Mouse (Mus musculus): ENCODE measurements around the gene Noc3l. TPM values are rescaled to one million over a fixed set of nuclear protein-coding genes. Genes with fewer than 3 reads are reported as not detected.

Gene Noc3l
- 8.1 and 8.3 TPM in 2 replicates for polyA plus RNA-seq (2016; fragmentation: Nextera tagmentation; extraction: Ambion mirVana)

- H3K9me3 ChIP-seq (replicated peaks) = no peaks in the 10 kb centered on the region
- peak within 1 kb of the TSS; percentile 98 for H3K27ac ChIP-seq
- peak within 1 kb of the TSS; percentile 87 for H3K9ac ChIP-seq
- WGBS (ENCODE audit: insufficient replicate concordance) = under 1% methylated on average over 38 of the region's 38 CpGs
- peak; percentile 87 for ATAC-seq
- H3K4me2 ChIP-seq = peak within 1 kb of the TSS; percentile 94
- peaks cover 42% of the 10 kb centered on the region for H3K4me1 ChIP-seq
- peak within 1 kb of the TSS; percentile 91 for H3K4me3 ChIP-seq
- peaks cover 35% of the 10 kb centered on the region for H3K36me3 ChIP-seq
- H3K27me3 ChIP-seq (replicated peaks) = no peaks in the 10 kb centered on the region
Measured at GRCm38 (mm10) chr19:38818766-38819426, at the start of gene Noc3l. TSS of gene Noc3l (minus strand) at chr19:38819237.

DNA sequence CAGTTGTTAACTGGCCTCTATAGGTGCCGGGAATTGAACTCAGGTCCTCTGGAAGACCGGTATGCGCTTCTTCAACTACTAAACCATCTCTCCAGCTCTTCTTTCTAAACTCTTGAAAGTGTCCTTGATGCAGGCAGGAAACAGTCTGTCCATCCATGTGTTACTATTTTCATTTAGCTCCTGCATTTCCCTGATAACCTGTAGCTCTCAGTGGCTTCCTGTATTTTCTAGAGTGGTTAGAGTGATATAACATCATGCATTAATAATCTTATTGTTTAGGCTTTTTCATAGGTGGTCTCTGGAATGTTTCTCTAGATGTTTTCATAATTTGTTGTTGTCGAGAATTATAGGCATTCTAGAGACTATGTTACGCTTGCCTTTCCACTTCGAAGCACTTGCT lies 43.5 kb upstream of the Noc3l start:
- H3K9ac ChIP-seq = no peak overlapping the region
- H3K4me2 ChIP-seq = no peak overlapping the region
- no peak overlapping the region for H3K4me3 ChIP-seq
- peaks cover 3% of the 10 kb centered on the region; the same call in 1 of the 2 replicates for H3K4me1 ChIP-seq
- ATAC-seq = no peak
- 82% methylated on average over 6 of the region's 6 CpGs for WGBS (ENCODE audit: insufficient replicate concordance)
- no peaks in the 10 kb centered on the region for H3K27me3 ChIP-seq (replicated peaks)
- no peak overlapping the region for H3K27ac ChIP-seq
- H3K9me3 ChIP-seq (replicated peaks) = no peaks in the 10 kb centered on the region
- peaks cover 5% of the 10 kb centered on the region; the same call in 1 of the 2 replicates for H3K36me3 ChIP-seq

GRCm38 (mm10) chr19:38858224-38858623 lies 39.2 kb upstream of the Noc3l start:
- Histone ChIP-seq H3K4me1 (peaks cover 3% of the 10 kb centered on the region; the same call in 1 of the 2 replicates), H3K9me3 (replicated peaks) (no peaks in the 10 kb centered on the region), H3K9ac (no peak overlapping the region), H3K36me3 (no peaks in the 10 kb centered on the region), H3K27me3 (replicated peaks) (no peaks in the 10 kb centered on the region), H3K4me2 (no peak overlapping the region), H3K27ac (no peak overlapping the region), H3K4me3 (no peak overlapping the region)
- no peak for ATAC-seq
- WGBS (ENCODE audit: insufficient replicate concordance) = 83% methylated on average over 3 of the region's 3 CpGs

DNA sequence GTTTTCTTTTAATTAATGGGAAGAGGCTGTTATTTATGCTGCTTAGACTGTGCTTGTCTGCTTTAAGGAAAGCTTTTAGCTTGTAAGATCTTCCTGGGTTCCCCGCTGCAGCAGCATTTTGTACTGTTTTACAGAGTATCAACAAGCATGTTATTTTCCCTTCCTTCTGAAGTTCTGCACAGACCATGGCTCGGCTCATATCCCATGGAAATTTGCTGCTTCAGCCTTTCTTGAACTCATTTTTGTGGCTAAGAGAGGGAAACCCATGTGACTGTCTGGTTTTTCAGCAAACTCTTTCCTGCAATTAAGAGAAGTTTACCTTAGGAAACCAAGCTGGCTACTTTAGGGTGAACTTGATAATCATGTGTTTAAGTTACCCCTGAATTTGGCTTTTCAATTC lies 27.3 kb upstream of the Noc3l start:
- Histone ChIP-seq H3K36me3 (no peaks in the 10 kb centered on the region), H3K9me3 (replicated peaks) (no peaks in the 10 kb centered on the region), H3K27me3 (replicated peaks) (no peaks in the 10 kb centered on the region), H3K4me2 (no peak overlapping the region), H3K4me1 (no peaks in the 10 kb centered on the region), H3K9ac (no peak overlapping the region), H3K4me3 (no peak overlapping the region), H3K27ac (no peak overlapping the region)
- WGBS (ENCODE audit: insufficient replicate concordance) = 67% methylated on average over 2 of the region's 2 CpGs
- no peak for ATAC-seq

GRCm38 (mm10) chr19:38844817-38845216 lies 25.8 kb upstream of the Noc3l start:
- WGBS (ENCODE audit: insufficient replicate concordance) = 83% methylated on average over 5 of the region's 5 CpGs
- no peak overlapping the region for H3K27ac ChIP-seq
- H3K4me1 ChIP-seq = 0 out of 2 replicates have a peak, but pooled peaks cover 2% of the 10 kb centered on the region
- no peaks in the 10 kb centered on the region for H3K9me3 ChIP-seq (replicated peaks)
- H3K36me3 ChIP-seq = no peaks in the 10 kb centered on the region
- no peak overlapping the region for H3K9ac ChIP-seq
- H3K4me2 ChIP-seq = no peak overlapping the region
- no peak for ATAC-seq
- no peaks in the 10 kb centered on the region for H3K27me3 ChIP-seq (replicated peaks)
- H3K4me3 ChIP-seq = no peak overlapping the region

DNA sequence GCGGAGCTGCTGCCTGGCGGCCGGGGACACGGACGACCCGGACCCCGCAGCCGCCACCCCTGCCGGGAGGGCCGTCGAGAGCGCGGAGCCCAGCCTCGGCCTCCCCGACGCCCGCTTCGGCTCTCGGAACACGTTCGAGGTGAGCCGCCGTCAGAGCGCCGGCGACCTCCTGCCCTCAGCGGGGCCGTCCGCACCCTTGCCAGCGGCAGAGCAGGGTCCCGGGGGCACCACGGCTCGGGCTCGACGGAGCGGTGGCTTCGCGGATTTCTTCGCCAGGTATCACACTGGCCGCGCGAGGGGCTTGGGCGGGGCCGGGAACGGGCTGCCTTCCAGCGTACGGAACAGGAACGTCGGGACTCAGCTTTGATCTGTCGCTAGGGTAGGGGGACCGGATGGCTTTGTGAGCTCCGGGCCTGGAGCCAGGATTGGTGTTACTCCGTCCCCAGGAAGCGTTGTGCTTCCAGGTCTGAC lies 18.2 kb upstream of the Noc3l start:
- Histone ChIP-seq H3K9ac (peak overlapping the region; percentile 86), H3K9me3 (replicated peaks) (no peaks in the 10 kb centered on the region), H3K36me3 (no peaks in the 10 kb centered on the region; the same call in 1 of the 2 replicates), H3K27ac (peak overlapping the region; percentile 94), H3K4me2 (peak overlapping the region; percentile 83), H3K27me3 (replicated peaks) (no peaks in the 10 kb centered on the region), H3K4me3 (peak overlapping the region; percentile 92), H3K4me1 (peaks cover 23% of the 10 kb centered on the region)
- WGBS (ENCODE audit: insufficient replicate concordance) = under 1% methylated on average over 41 of the region's 54 CpGs
- ATAC-seq = peak; percentile 49

DNA sequence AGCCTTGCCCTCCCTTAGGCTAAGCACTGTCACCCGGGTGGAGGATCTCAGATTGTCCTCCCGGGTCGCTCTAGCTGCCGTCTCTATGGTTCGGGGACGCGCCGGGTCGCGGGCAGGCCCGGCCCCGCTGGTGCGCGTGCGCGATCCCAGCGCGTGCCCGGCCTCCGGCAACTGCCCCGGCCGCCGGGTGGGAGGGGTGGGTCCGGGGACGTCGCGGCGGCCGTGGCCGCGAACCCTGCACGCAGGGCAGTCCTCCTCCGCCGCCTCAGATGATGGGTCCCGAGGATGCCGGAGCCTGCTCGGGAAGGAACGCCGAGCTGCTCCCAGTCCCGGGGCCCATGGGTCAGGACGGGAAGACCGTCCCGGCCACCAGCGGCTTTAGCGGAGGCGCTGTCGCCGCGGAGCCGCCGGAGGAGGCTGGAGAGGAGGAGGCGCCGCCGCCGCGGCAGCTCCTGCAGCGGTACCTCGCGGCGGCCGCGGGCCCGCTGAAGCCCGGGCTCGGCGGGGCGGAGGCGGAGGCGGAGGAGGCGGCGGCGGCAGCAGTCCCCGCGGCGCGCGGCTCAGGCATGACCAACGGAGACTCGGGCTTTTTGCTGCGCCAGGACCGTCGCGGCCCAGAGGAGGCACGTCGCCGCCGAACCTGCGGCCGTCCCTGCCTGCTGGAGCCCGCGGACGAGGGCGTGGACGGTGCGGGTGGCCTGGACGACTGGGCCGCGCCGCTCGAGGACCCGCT lies 17.6 kb upstream of the Noc3l start, which contains the start of gene Tbc1d12:
Tbc1d12 (plus strand) TSS at position 142 of the 733 bp plus-strand sequence.
- Histone ChIP-seq H3K4me3 (peak within 1 kb of the TSS; percentile 92), H3K36me3 (no peaks in the 10 kb centered on the region; the same call in 1 of the 2 replicates), H3K27me3 (replicated peaks) (no peaks in the 10 kb centered on the region), H3K27ac (peak within 1 kb of the TSS; percentile 94), H3K9me3 (replicated peaks) (no peaks in the 10 kb centered on the region), H3K4me1 (peaks cover 23% of the 10 kb centered on the region), H3K9ac (peak within 1 kb of the TSS; percentile 86), H3K4me2 (peak within 1 kb of the TSS; percentile 83)
- WGBS (ENCODE audit: insufficient replicate concordance) = under 1% methylated on average over 84 of the region's 101 CpGs
- peak; percentile 93 for ATAC-seq

DNA sequence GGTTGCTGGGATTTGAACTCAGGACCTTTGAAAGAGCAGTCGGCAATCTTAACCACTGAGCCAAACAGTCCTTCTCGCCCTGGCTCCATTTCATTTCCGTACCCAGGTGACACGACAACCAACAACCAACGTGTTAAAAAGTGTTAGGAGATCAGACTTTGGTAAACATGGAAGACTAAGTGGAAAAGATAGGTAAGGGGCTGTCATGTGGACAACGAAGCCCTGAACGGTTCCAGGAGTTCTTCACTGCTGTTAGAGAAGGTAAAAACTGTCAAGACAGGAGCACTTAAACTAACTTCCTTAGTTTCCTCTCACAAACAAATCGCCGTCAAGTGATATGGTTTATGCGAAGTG lies 17.0 kb upstream of the Noc3l start:
- Histone ChIP-seq H3K27ac (peak overlapping the region; percentile 94), H3K4me2 (peak overlapping the region; percentile 83), H3K9me3 (replicated peaks) (no peaks in the 10 kb centered on the region), H3K9ac (peak overlapping the region; percentile 86), H3K4me1 (peaks cover 23% of the 10 kb centered on the region), H3K27me3 (replicated peaks) (no peaks in the 10 kb centered on the region), H3K36me3 (no peaks in the 10 kb centered on the region; the same call in 1 of the 2 replicates), H3K4me3 (peak overlapping the region; percentile 92)
- ATAC-seq = no peak
- WGBS (ENCODE audit: insufficient replicate concordance) = 24% methylated on average over 10 of the region's 10 CpGs

GRCm38 (mm10) chr19:38833224-38833623 lies 14.2 kb upstream of the Noc3l start:
- 45% methylated on average over 1 of the region's 1 CpGs for WGBS (ENCODE audit: insufficient replicate concordance)
- no peak overlapping the region for H3K27ac ChIP-seq
- H3K9me3 ChIP-seq (replicated peaks) = no peaks in the 10 kb centered on the region
- no peaks in the 10 kb centered on the region for H3K27me3 ChIP-seq (replicated peaks)
- no peak for ATAC-seq
- peaks cover 14% of the 10 kb centered on the region for H3K4me1 ChIP-seq
- no peak overlapping the region for H3K9ac ChIP-seq
- no peaks in the 10 kb centered on the region for H3K36me3 ChIP-seq
- no peak overlapping the region for H3K4me3 ChIP-seq
- H3K4me2 ChIP-seq = no peak overlapping the region

DNA sequence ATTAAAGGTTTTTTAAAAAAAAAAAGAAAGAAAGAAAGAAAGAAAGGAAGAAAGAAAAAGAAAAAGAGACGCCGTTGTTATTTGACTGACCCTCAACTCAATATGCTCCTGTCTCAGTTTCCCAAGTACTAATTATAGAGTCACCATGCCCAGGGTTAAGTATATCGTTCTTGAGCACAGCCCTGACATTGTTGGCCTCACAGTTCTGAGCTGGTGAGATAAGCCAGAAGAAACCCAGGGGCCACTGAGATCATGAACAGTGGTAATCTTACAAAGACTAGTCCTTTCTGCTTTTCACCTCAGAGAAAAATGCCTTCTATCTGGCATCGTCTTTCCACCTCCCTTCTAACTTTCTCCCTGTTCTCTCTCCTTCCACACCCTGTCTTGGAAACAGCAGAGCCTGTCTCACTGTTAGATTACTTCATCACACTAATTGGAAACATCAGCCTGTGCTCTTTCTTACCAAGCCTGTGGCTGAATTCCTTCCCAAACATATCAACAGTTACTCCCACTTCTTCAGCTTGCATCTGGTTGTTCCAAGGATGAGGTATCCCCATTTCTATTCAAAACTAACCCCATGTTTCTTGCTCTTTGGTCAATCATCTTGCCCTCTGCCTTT lies 1.3 kb upstream of the Noc3l start:
- H3K4me3 ChIP-seq = peak overlapping the region; percentile 91
- H3K4me2 ChIP-seq = peak overlapping the region; percentile 94
- ATAC-seq = peak; percentile 93
- peak overlapping the region; percentile 87 for H3K9ac ChIP-seq
- peaks cover 42% of the 10 kb centered on the region for H3K4me1 ChIP-seq
- peak overlapping the region; percentile 98 for H3K27ac ChIP-seq
- H3K9me3 ChIP-seq (replicated peaks) = no peaks in the 10 kb centered on the region
- H3K27me3 ChIP-seq (replicated peaks) = no peaks in the 10 kb centered on the region
- 17% methylated on average over 4 of the region's 4 CpGs for WGBS (ENCODE audit: insufficient replicate concordance)
- H3K36me3 ChIP-seq = peaks cover 21% of the 10 kb centered on the region

DNA sequence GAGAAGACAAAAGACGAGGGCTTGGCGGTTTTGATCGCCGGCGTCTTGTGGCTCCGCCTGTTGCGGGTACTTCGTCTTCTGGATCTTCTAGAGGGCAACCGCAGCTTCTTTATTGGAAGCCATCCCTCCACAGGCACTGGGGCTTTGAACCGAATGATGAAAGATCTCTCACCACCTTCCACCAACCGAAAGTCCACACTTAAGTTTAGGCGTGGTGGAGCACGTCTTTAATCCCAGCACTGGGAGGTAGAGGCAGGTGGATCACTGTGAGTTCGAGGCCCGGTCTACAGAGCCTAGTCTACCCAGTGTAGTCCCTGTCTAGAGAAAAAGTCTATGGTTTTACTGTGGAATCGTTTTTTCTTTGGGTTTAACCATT lies 378 bp upstream of the Noc3l start:
- peak overlapping the region; percentile 87 for H3K9ac ChIP-seq
- peak overlapping the region; percentile 91 for H3K4me3 ChIP-seq
- ATAC-seq = peak; percentile 63
- H3K4me2 ChIP-seq = peak overlapping the region; percentile 94
- peak overlapping the region; percentile 98 for H3K27ac ChIP-seq
- peaks cover 42% of the 10 kb centered on the region for H3K4me1 ChIP-seq
- no peaks in the 10 kb centered on the region for H3K27me3 ChIP-seq (replicated peaks)
- 8% methylated on average over 16 of the region's 16 CpGs for WGBS (ENCODE audit: insufficient replicate concordance)
- peaks cover 30% of the 10 kb centered on the region for H3K36me3 ChIP-seq
- H3K9me3 ChIP-seq (replicated peaks) = no peaks in the 10 kb centered on the region

DNA sequence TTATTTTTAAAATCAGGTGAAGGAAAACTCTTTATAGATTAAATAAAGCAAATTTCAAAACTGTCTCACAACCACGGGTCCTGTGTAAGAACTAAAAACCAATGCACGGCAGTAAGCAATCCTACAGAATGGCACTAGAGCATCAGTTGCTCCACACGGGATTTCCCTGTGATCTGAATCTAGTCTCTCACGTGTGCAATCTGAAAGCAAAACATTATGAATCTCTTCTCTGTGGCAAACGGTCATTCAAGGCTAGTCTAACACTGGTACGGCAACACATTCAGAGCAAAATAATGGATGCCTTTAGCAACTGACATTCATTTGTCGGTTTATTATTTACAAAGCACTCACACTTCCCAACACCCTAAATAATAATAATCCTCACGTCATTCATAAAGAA lies 846 bp downstream of the Noc3l start:
- peak overlapping the region; percentile 87 for H3K9ac ChIP-seq
- no peaks in the 10 kb centered on the region for H3K27me3 ChIP-seq (replicated peaks)
- H3K4me1 ChIP-seq = peaks cover 42% of the 10 kb centered on the region
- no peak for ATAC-seq
- H3K36me3 ChIP-seq = peaks cover 41% of the 10 kb centered on the region
- H3K27ac ChIP-seq = 0 out of 2 replicates have a peak overlapping the region, but pooled peaks have one; percentile 98
- WGBS (ENCODE audit: insufficient replicate concordance) = 23% methylated on average over 8 of the region's 8 CpGs
- H3K4me3 ChIP-seq = peak overlapping the region; percentile 91
- no peaks in the 10 kb centered on the region for H3K9me3 ChIP-seq (replicated peaks)
- H3K4me2 ChIP-seq = peak overlapping the region; percentile 94
